Mouse (Mus musculus) adrenal gland, postnatal 4 days (tissue): ENCODE results near the gene Senp3. TPM values are rescaled to one million over a fixed set of nuclear protein-coding genes. Genes with fewer than 3 reads are reported as not detected.
"Not testable (repeated sequence)": the region's sequence is repeated elsewhere in the genome, so short reads cannot be mapped to it uniquely, and the experiment has no call there.

Experiments used
- DNase-seq, 2 experiments: peaks; one replicate each; pipeline ENCODE4 v3.0.0; 2021 to 2022; ENCODE audit warnings: low spot score in 2 of 2, mixed read lengths in 2 of 2
- long read RNA-seq, 2 experiments: library from polyadenylated mRNA; stranded (forward); transcript quantifications; one replicate each; pipeline ENCODE4 v2.0.0; 2021
- total RNA-seq, 2 experiments: library from RNA; stranded (reverse); gene quantifications; 2 replicates each; pipeline ENCODE4 v1.2.3; 2021

Senp3 gene
- 10 to 100 TPM; 86.6 to 90.7 TPM for total RNA-seq
- long read RNA-seq, experiment 1, transcript Senp3-201 (11 exons, 2,313 nt), result major isoform, 7 of 18 reads
- long read RNA-seq, experiment 1, partial matches to known transcripts, result 4 of 18 reads
- long read RNA-seq, experiment 1, other reads (novel, unspliced or antisense), result 7 of 18 reads
- long read RNA-seq, experiment 2, transcript Senp3-201 (11 exons, 2,313 nt), result major isoform, 33 of 66 reads
- long read RNA-seq, experiment 2, partial matches to known transcripts, result 18 of 66 reads
- long read RNA-seq, experiment 2, other reads (novel, unspliced or antisense), result 12 of 66 reads

DNA sequence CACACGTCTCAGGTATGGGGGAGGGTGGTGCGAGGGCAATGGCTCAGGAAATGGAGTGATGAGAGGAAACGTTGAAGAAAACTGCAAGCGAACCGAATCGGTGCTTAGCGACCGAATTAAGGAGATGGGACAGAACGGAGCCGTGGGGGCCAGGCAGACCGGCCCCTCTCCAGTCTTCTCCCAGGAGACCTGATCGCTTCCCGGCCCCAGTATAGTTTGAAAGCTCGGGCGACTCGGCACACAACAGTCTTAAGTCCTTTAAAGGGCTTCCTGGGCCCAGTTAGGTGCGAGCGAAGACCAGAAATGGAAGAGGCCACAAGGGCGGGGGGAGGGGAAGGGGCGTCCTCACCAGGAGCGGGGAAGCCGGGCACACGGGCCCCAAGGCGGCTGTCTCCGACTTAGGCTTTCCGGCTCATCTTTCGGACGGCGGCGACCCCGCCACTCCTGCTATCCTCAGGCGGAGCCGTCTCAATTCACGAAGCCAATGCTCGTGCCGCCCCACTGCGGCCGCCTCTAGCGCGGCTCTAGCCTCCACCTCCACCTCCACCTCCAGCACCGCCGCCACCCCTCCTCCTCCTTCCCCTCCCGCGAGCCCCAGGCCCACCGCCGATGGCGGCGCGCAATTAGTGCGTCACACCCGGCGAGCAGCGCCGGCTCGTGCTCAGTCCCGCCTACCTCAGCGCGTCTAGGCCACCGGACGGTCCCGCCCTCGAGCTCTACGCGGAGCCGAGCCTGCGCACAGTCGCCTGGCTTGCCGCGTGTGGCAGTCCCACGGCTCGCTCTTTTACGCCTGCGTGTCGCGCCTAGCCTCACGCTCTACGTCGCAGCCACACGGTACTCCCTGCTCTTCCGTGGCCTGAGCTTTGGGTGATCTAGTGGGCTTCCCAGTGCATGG lies at the start of gene Senp3:
TSS of gene Senp3 (minus strand) at position 771 of the 895 bp plus-strand sequence.
- peak; percentile 91 for DNase-seq

DNA sequence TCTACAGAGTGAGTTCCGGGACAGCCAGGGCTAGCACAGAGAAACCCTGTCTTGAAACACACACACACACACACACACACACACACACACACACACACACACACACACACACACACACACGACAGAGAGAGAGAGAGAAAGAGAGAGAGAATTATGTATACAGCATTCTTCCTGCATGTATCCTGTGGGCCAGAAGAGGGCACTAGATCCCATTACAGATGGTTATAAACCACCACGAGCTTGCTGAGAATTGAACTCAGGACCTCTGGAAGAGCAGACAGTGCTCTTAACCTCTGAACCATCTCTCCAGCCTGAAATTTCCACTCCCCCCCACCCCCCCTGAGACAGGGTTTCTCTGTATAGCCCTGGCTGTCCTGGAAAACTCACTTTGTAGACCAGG lies 49.5 kb upstream of the Senp3 start:
- DNase-seq, result not testable (repeated sequence)

DNA sequence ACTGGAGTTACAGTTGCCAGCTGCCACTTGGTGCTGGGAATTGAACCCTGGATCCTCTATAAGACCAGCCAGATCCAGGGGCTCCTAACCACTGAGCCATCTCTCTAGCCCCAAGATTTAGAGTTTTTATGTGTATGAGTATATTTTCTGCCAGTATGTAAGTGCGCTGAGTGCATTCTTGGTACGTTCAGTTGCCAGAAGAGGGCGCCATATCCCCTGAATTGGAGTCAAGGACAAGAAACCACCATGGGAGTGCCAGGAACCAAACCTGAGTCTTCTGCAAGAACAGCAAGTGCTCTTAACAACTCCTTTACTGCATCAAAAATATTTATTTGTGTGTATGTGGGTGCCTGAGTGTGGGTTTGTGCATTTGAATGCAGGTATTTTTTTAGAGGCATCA lies 47.2 kb upstream of the Senp3 start:
- peak in 1 of 2 experiments; percentile 36 for DNase-seq

DNA sequence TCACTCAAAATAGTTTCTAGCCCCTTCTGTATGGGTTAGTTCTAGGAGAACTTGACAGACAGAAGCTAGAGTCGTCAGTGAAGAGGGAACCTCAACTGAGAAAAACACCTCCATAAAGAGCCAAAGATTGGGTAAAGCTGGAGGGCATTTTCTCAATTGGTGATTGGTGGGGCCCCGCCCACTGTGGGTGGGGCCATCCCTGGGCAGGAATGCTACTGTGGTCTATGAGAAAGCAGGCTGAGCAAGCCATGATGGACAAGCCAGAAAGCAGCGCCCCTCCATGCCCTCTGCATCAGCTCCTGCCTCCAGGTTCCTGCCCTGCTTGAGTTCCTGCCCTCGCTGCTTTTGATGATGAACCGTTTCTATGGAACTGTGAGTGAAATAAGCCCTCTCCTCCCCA lies 44.1 kb upstream of the Senp3 start:
- DNase-seq, result no peak

DNA sequence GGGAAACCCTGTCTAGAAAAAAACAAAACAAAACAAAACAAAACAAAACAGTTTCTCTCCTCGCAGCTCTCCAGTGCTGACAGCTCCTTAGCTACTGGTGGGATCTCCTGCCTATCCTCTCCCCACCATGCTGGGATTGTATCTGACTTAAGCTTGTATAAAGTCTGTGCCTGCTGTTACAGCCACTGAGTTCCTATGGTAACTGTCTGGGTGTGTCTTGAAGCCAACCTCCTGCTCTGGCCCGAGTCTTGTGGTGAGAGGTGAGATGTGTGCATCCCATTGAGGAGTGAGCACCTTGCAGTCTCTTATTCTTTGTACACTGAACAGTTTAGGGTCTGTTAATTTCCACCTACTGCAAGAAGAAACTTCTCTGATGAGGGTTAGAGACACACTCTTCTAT lies 41.2 kb upstream of the Senp3 start:
- DNase-seq, result no peak

GRCm38 (mm10) chr11:69720852-69721251 lies 39.0 kb upstream of the Senp3 start:
- DNase-seq, result no peak

DNA sequence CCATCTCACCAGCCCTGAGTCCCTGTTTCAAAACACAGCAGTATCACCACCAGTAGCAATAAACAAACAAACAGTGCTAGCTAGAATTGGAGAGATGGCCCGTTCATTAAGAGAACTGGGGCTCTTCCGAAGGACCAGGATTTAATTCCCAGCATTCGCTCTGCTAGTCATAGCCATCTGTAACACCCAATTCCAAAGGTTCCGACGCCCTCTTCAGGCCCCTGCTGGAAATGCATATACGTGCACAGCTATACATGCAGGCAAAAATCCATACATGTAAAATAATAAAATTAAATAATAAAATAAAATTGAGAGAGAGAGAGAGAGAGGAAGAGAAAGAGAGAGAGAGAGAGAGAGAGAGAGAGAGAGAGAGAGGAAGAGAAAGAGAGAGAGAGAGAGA lies 37.5 kb upstream of the Senp3 start:
- no peak for DNase-seq

GRCm38 (mm10) chr11:69718661-69719060 lies 36.8 kb upstream of the Senp3 start:
- DNase-seq, result no peak

GRCm38 (mm10) chr11:69716953-69717352 lies 35.1 kb upstream of the Senp3 start:
- no peak for DNase-seq

GRCm38 (mm10) chr11:69715929-69716328 lies 34.0 kb upstream of the Senp3 start:
- no peak for DNase-seq

DNA sequence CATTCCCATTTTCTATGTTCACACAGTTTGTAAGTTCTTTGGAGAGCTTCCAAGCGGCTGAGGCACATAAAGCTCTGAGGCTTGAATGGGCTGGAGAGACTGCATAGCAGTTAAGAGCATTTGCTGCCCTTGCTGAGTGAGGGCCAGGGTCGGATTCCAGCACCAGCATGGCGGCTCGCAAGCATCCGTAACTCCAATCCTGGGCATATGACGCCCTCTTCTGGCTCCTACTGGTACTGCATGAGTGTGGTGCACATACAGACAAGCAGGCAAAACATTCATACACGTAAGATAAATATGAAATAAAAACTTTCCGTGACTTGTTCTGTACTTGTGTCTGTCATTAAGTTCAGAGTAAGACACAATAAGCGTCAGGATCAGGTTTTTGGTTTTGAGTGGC lies 33.6 kb upstream of the Senp3 start:
- DNase-seq, result no peak

DNA sequence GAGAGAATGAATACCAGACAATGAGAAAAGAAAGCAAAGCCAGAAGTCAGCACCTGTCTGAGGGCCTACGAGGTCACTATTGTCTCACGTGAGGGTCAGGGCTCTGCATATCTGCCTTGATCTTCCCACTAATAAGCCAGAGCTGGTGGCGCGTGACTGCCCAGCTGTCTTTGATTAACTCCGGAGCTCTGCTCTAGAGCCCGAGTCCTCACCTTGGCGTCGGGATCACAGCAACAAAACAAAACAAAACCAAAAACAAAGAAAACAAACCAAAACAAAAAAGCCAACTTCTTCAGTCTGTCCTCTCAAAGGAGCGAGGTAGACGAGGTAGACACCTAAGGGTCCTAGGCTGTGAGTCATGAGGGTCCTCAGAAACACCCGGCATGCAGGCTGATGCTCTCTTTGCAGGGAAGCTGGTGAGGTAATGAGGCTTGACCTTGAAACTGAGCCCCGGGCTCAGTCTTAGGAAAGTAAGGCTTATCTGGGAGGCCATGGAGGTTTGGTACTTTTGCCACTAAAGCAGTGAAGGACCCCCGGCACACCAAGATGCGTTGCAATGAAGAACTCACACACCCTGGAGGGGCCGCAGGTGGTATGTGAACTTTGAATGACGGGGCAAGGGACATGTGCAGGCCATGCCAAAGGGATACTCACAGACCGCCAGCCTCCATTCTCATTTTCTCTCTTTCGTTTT lies 32.9 kb upstream of the Senp3 start:
- no peak for DNase-seq

- DNase-seq, result no peak
Observed at GRCm38 (mm10) chr11:69712954-69713672, 31.2 kb upstream of the Senp3 start.

DNA sequence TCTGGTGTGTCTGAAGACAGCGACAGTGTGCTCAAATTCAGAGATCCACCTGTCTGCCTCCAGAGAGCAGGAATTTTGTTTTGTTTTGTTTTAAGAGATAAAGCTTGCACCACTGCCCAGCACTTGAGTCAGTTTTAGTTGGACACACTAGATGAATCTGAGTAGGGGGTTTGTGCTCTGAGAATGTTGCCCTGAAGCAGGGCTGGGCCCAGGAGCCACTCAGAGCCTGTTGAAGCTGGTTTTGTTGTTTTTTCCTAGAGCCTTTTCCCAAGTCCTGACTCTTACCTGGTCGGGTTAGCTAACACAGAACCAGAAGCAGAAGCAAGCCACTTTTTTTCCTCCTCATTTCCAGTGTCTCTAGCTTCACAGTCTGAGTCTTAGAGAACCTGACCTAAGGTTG lies 29.2 kb upstream of the Senp3 start:
- no peak for DNase-seq

DNA sequence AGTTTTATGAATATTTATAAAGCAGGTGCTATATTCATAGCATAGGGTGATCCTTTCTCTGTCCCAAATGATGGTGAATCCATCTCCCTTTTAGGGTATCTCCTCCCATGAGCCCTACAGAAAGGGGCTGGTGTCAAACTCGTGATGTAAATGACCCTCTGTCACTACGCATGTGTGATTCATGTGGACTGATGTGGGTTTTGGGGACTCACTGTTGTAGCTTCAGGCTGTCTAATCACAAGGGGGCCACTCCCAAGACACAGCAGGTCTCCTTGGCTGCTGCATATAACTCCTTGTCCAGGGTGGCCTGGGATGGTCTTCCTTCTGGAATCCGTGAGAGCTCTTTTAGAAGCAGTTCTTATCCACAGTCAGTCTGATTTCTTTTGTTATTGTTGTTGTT lies 28.6 kb upstream of the Senp3 start:
- DNase-seq, result no peak

DNA sequence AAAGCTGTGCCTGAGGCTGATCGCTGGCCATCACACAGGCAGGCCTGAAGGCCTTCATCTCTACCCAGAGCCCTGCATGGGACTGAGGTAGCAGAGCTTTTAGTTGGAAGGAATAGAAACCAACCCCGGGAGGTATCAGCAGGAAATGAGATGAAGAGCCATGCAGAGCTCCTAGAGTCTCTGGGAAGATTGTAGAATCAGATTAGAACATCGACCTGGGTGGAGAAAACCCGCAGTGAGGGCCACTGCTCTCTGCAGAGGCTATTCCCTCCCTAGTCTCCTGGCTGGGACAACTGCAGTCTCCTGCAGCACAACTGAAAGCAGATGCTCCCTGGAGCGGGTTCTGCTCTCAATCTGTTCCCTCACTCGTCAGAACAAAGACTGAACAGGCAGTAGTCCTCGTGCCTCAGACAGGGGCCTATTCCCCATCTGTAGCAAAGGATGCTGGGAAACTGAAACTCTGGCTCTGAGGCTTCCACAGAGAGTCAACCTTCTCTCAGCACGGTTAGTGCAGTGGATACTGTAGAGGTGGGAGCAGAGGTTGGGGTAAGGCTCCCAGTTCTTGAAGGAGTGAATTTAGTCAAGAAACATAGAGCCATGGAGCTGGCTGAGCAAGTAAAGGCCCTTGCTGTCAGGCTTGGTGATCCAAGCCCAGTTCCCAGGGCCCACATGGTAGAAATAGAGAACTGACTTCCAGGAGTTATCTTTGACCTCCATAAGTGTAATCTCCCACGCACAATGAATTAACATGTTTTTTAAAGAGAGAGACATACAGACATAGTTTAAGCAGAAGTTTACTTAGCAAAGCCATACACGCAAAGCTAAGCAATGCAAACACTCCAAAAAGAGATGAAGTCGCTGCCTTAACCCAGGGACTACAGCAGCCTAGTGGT lies 27.9 kb upstream of the Senp3 start:
- no peak for DNase-seq

GRCm38 (mm10) chr11:69708614-69709265 lies 26.9 kb upstream of the Senp3 start:
- DNase-seq, result no peak

DNA sequence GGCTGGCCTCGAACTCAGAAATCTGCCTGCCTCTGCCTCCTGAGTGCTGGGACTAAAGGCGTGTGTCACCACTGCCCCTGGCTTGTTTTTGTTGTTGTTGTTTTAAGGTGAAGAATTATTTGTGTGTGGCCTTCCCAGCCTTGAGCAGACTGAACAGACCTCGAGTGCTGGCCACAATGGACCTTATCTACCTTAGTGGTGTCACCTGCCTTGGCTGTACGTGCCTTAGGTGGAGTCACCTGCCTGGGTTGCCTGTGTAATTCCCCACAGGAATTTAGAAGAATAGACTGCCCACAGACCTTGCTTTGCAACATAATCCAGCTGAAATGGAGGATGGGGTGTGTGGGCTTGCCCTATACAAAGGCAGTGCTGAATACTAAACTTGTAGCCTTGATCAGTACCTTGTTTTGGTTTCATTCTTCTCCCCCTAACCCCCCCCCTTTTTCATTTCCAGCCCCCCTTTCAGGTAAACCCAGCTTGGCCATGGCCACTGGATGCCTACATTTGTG lies 26.0 kb upstream of the Senp3 start:
- DNase-seq, result no peak

DNA sequence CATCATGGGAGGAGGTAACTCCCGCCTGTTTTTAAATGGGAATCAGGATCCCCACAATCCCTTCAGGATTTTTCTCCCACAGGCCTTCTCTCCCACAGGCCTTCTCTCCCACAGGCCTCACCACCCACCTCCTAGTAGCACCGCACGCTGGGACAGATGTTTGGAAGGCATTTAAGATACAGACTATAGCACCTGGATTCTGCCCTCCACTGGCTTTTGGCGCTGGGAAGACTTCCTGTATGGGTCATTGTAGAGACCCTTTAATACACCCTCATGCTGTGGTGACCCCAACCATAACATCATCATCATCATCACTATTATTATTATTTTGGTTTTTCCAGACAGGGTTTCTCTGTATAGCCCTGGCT lies 25.6 kb upstream of the Senp3 start:
- DNase-seq, result no peak
